Mouse (Mus musculus) layer of hippocampus, postnatal 10 days (tissue): ENCODE results near the gene Vps35l. TPM values are rescaled to one million over a fixed set of nuclear protein-coding genes. Genes with fewer than 3 reads are reported as not detected.
A peak's percentile ranks its signal among the peaks of the same experiment; 100 is the strongest.

Experiments used
- DNase-seq, 2 experiments: peaks; one replicate each; pipeline ENCODE4 v3.0.0; 2021; ENCODE audit warnings: low spot score in 2 of 2
- long read RNA-seq: library from polyadenylated mRNA; stranded (forward); transcript quantifications from one replicate; pipeline ENCODE4 v2.0.0, GENCODE M21; 2023
- total RNA-seq, 2 experiments: library from RNA; stranded (reverse); gene quantifications; 2 replicates each; pipeline ENCODE4 v1.2.3; 2021

Gene Vps35l
- total RNA-seq = 10 to 100 TPM; 71.1 to 77.8 TPM
- long read RNA-seq, full-length matches to known transcripts = 53 of 73 reads
- long read RNA-seq, partial matches to known transcripts = 10 of 73 reads
- long read RNA-seq, other reads (novel, unspliced or antisense) = 10 of 73 reads

DNA sequence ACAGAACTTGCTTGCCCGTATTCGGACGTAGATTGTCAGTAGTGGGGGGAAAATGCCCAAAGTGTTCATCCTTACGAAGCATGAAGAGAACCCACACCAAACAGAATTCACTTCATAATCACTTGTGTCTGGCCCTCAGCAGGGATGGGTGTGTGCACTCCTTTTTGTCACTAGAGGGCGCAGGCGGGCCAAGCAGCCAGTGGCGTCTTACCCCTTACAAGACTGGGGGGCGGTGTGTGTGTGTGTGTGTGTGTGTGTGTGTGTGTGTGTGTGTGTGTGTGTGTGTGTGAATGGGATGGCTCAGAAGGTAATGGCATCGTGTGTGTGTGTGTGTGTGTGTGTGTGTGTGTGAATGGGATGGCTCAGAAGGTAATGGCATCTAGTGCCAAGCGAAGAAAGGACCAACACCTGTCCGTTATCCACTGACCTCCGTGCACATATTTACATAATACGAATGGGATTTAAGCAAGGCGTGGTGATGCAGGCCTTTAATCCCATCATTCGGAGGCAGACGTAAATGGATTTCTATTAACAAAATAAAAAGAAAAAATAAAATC lies at the start of gene Vps35l:
Gene Vps35l, plus strand, starts transcription at position 252 of the 557 bp plus-strand sequence.
- DNase-seq = peak; percentile 85 to 86

GRCm38 (mm10) chr7:118691287-118691686 lies 48.7 kb upstream of the Vps35l start:
- no peak for DNase-seq

DNA sequence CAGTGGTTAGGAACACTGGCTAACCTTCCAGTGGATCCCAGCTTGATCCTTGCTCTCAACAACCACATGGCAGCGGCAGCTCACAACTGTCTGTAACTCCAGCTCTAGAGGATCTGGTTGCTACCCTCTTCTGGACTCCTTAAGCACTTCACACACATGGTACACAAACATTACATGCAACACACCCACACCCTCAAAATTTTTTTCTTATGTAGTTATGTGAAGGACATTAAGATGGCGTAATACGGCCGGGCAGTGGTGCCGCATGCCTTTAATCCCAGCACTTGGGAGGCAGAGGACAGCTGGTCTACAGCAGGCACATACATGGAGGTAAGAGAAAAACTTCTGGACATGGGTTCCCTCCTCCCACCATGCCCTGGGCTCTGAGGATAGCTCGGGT lies 43.9 kb upstream of the Vps35l start:
- DNase-seq = no peak

GRCm38 (mm10) chr7:118697168-118697567 lies 42.9 kb upstream of the Vps35l start:
- no peak for DNase-seq

- DNase-seq = no peak
Measured at GRCm38 (mm10) chr7:118698882-118699281, 41.1 kb upstream of the Vps35l start.

DNA sequence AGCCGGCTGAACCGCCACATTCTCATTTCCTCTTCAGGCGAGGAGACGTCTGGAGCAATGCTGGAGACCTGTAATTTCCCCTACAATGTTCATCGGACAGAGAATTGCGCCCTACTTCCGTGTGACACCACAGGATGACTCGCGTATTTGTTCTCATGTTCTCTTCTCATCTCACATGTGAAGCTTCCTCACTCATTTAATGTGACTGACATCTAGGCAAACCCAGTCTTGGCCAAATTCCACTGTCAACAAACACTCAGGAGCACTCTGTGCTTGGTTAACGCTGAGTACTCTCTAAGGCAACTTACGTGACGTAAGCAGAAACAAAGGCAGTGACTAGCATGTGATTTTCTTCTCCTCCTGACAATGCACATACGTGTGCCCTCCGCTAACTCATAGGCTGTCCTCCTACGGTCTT lies 36.9 kb upstream of the Vps35l start:
- no peak for DNase-seq

DNA sequence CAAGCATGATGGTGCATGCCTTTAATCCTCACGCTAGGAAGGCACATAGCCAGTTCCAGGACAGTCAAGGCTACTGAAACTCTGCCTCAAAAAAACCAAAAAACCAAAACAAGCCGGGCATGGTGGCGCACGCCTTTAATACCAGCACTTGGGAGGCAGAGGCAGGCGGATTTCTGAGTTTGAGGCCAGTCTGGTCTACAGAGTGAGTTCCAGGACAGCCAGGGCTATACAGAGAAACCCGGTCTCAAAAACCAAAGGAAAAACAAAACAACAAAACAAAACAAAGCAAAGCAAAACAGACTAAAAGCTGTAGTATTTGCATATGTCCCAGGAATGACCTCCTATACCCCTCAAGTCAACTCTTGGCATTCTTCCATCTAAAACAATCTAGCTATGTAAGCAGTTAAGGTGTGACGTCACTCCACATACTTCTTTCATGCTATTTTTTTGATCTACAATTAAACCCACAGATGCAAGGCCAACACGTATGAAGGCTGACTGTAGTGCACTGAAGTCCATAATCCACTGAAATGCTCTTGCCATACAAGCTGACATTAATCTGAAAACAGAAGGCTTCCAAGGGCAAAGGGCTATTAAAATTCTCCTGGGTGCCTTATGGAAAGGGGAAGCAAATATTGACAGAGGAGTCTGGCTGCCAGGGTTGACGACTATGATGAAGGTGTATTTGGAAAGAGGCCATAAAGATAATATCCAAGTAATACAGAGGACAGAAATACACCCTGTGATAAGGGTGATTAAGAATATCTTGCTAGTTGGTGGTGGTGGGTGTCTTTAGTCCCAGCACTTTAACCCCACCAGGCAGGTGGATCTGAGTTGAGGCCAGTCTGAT lies 35.8 kb upstream of the Vps35l start:
- no peak for DNase-seq

GRCm38 (mm10) chr7:118705101-118705961 lies 34.7 kb upstream of the Vps35l start, which contains the start of gene Gde1:
Gde1 (minus strand) TSS chr7:118705778.
- peak; percentile 91 to 93 for DNase-seq

- DNase-seq = no peak
Measured at GRCm38 (mm10) chr7:118706051-118706450, 34.0 kb upstream of the Vps35l start.

GRCm38 (mm10) chr7:118706488-118706887 lies 33.5 kb upstream of the Vps35l start:
- DNase-seq = no peak

DNA sequence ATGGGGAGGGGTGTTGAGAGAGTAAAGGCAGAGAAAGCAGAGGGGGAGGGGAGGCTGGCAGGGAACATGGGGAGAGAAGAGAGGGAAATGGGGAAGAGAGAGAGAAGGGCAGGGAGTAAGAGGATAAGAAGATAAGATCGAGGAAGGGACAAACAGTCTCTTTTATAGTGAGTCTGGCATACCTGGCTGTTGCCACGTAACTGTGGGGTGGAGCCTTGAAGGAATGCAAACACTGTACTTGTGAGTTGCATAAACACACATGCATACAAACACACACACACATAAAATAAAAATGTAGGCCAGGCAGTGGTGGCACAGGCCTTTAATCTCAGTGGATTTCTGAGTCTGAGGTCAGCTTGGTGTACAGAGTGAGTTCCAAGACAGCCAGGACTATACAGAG lies 32.8 kb upstream of the Vps35l start:
- no peak for DNase-seq

- DNase-seq = no peak
Measured at GRCm38 (mm10) chr7:118708002-118708401, 32.0 kb upstream of the Vps35l start.

GRCm38 (mm10) chr7:118710776-118711175 lies 29.2 kb upstream of the Vps35l start:
- DNase-seq = no peak

- peak; percentile 84 to 92 for DNase-seq
Measured at GRCm38 (mm10) chr7:118712228-118713173, 27.5 kb upstream of the Vps35l start, which contains the start of gene Ccp110. Ccp110 (plus strand) TSS chr7:118712552.

- no peak for DNase-seq
Measured at GRCm38 (mm10) chr7:118714873-118715272, 25.2 kb upstream of the Vps35l start.

DNA sequence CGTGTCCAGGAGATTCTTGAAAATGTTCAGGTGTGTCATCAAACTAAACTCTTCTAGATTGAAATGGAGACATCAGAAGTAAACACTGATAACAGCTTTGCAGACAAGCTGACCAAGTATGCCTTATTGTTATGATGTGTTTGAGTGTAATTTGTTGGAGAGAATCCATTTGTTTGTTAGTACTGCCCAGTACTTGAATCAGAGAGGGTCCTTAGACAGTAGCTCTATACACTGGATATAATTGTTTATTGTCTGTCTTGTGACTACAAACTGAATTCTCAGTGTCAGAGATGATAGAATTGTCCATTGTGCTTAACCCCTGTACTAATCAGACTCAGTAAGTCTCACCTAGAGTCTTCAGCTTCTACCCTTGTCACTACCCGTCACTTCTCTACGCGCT lies 22.0 kb upstream of the Vps35l start:
- DNase-seq = no peak

DNA sequence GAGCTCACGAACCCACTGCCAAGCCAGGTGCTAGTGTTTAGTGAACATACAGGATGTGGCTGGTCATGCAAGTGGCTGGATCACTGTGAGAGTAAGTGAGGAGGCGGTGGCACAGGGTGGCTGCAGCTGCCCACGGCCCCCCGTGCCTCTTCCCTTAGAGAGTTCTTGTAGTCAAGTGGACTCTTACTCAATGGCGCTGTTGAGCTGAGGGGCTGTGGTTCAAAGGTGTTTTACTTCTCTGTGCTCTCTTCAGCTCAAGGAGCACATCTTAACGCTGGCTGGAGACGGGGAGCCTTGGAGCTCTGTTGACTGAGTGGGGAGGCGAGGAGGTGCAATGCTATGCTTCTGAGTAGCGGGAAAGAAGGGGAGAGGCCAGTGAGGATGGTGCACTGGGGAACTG lies 16.1 kb upstream of the Vps35l start:
- DNase-seq = no peak

DNA sequence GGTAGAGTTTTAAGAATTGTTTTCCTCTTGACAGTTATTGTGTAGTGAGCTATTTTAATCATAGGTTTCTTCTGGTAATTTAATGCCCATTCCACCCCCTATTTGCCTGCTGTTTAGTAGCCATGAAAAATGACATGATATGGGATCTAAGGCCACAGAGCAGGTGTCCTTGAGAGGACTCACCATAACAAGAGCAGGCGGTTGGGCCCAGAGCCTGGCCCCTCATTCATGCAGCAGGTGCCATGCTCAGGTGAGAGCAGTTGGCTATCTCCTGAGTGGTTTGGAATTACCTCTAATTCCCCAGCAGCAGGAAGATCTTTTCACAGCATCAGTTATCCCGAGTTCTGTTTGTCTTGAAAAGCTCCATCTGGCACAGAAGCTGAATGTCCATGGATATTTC lies 14.6 kb upstream of the Vps35l start:
- no peak for DNase-seq

DNA sequence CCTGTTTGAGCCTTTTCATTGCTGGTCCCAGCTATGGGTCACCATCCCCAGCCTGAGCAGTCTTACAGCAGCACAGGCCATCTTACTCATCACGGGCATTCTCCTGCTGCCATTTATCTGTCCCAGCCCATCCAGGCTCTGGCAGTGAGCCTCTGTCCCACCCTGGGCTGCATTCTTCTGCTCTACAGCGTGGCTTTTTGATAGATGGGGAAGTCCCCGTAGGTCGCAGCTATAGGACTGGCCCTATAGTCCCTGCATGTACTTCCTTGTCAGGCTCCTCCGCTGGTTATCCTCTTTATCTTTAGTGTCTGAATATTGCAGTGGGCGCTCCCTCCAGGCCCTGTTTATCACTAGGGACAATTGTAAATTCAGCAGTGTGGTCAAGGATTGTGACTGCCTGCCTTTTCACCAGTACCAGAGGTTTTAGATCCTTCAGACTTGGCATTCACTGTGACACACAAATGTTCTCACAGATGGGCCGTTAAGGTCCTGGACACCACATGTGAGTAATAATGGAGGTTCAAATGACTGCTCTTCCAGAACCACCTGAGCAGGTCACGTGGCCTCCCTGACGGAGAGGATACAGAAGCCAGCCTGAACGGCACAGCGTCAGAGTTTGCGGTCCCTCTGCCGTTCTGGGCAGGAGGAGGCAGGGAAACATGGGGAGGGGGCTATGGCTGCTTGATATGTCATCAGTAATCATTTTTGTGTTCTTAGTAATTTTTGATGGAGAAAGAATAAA lies 11.0 kb upstream of the Vps35l start:
- no peak for DNase-seq

DNA sequence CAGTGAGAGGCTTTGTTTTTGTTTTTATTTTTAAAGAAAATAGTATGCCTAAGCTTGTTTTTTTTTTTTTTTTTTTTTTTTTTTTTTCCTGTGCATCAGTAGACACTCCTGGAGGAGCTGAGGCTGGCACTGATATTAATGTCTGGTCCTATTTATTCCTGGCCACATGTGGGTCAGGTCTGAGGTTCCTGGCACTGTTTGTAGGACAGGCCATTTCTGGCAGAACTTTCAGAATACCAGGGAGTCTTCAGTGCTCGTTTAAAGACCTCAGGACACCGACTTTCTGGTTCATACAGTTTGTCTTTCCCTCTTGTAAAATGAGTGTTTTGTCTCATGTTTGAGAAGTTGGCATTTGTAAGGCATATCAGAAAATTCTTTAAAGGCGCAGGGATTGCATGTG lies 8.2 kb upstream of the Vps35l start:
- no peak for DNase-seq
